Mouse (Mus musculus): ENCODE results near the gene Rpl12.

DNA sequence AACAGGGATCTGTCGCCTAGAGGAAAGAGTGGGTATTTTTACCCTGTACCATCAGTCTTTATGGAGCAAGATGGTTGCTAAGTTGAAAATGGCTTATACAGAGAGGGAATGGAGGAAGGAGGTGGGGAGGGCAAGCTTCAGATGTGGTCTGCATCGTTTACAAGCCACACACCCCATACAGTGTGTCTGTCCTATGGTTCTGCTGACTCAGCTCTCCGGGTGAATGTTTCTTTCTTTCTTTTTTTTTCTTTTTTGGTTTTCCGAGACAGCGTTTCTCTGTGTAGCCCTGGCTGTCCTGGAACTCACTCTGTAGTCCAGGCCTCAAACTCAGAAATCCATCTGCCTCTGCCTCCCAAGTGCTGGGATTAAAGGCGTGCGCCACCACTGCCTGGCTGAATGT, 40.1 kb upstream of the Rpl12 start:
- TF ChIP-seq POLR2A (IDR thresholded peaks at IDR 0.05; ENCODE audit: borderline replicate concordance, extremely low read depth, insufficient read depth, insufficient read length, poor library complexity, severe bottlenecking): no peak
- TF ChIP-seq CTCF (IDR thresholded peaks at IDR 0.05; ENCODE audit: borderline replicate concordance, extremely low read depth, insufficient read depth, insufficient read length): no peak
